Mouse (Mus musculus) midbrain, embryonic 10.5 days (tissue): ENCODE results near the gene Stox2. TPM values are rescaled to one million over a fixed set of nuclear protein-coding genes. Genes with fewer than 3 reads are reported as not detected.
"Not testable (repeated sequence)": the region's sequence is repeated elsewhere in the genome, so short reads cannot be mapped to it uniquely, and the experiment has no call there.

Experiments used
- DNase-seq: peaks from one replicate; pipeline ENCODE4 v3.0.0-alpha.2; 2017; ENCODE audit warnings: low spot score
- H3K27ac ChIP-seq: fragments of 300-500 bp; sonication (generic); replicated peaks from 2 replicates; pipeline ENCODE4 v1.5.1; 2016; ENCODE audit warnings: mild to moderate bottlenecking
- H3K27me3 ChIP-seq: fragments of 300-500 bp; sonication (generic); 2 replicates; pipeline ENCODE4 v1.6.1; 2016; ENCODE audit warnings: low read depth, mild to moderate bottlenecking; ENCODE audit not compliant: poor library complexity, severe bottlenecking
- H3K36me3 ChIP-seq: fragments of 300-500 bp; sonication (generic); 2 replicates; pipeline ENCODE4 v1.6.1; 2016; ENCODE audit warnings: mild to moderate bottlenecking, moderate library complexity
- H3K4me1 ChIP-seq: fragments of 300-500 bp; sonication (generic); 2 replicates; pipeline ENCODE4 v1.6.1; 2016
- H3K4me3 ChIP-seq: fragments of 300-500 bp; sonication (generic); 2 replicates; pipeline ENCODE4 v1.5.1; 2016; ENCODE audit warnings: mild to moderate bottlenecking, moderate library complexity
- H3K9me3 ChIP-seq: fragments of 300-500 bp; sonication (generic); replicated peaks from 2 replicates; pipeline ENCODE4 v1.6.1; 2016; ENCODE audit warnings: mild to moderate bottlenecking
- WGBS: fragments of 180-500 bp; shearing (Covaris S2); methylation state at CpG from one replicate; pipeline ENCODE4 v1.1.7; 2016; 5-methylcytosine and 5-hydroxymethylcytosine counted together
- polyA plus RNA-seq: library from polyadenylated mRNA; unstranded; fragments of >200 nt; fragmentation: Nextera tagmentation; extraction: Ambion mirVana; gene quantifications from 2 replicates; pipeline ENCODE4 v1.2.1, GENCODE M21; 2016

Gene Stox2
- polyA plus RNA-seq, 1 experiment from 2014 or later = 22.2 TPM

DNA sequence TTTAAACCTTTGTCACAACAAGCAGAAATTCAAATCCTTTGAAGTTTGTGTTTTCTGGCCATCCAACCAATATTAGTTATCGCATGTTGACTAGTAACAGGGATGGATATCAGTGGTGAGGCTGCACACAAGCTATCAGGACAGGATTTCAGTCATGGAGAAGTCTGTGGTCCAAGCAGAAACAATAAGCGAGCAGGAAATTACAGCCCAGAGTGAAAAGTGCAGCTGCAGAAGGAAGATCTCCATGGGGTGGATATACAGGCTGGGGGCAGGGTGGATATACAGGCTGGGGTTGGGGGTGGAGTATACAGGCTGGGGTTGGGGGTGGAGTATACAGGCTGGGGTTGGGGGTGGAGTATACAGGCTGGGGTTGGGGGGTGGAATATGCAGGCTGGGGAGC, 10.3 kb downstream of the Stox2 start:
- Histone ChIP-seq H3K4me3 (no peak overlapping the region), H3K36me3 (no peaks in the 10 kb centered on the region), H3K27me3 (no peaks in the 10 kb centered on the region), H3K4me1 (peaks cover 6% of the 10 kb centered on the region), H3K27ac (no peak overlapping the region), H3K9me3 (no peaks in the 10 kb centered on the region)
- no peak for DNase-seq
- 85% methylated on average over 2 of the region's 2 CpGs for WGBS

DNA sequence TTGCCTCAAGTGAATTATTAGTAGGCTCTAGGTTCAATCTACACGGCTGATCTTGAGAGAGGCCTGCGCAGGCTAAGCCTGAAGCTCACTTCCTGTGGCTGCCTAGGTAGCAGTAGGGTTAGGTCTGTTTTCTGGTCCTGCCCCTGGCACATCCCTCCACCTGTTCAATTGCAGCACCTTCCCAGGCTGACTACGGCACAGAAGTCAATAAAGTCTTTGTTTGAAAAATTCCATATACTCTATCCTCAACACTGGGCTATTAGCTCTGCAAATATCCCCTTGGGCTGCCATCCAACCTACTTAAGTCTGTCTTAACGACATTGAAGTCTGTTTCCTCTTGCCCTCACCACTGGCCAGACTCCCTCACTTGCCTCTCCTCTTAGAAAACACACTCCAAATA, 10.8 kb downstream of the Stox2 start:
- Histone ChIP-seq H3K4me1 (peaks cover 6% of the 10 kb centered on the region), H3K4me3 (no peak overlapping the region), H3K36me3 (no peaks in the 10 kb centered on the region), H3K9me3 (no peaks in the 10 kb centered on the region), H3K27me3 (no peaks in the 10 kb centered on the region), H3K27ac (no peak overlapping the region)
- WGBS = 84% methylated on average over 4 of the region's 4 CpGs
- DNase-seq = no peak

DNA sequence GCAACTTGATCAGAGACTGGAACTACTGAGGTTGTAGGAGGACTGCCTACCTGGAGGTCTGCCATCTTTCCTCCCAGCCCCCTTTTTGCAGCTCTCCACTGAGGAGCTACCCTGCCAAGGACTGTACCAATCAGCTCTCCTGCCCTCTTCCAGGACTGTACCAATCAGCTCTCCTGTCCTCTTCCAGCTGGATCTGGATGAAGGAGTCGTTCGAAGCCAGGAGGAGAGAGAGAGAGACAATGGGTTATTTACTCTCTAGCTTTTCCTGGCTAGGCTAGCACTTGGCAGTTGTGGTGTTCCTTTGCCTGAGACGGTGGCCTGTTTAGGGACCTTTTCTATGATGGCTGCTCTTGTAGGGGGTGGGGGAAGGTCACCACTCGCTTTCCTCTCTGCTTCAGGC, 14.9 kb downstream of the Stox2 start:
- H3K36me3 ChIP-seq = no peaks in the 10 kb centered on the region
- H3K4me3 ChIP-seq = no peak overlapping the region
- DNase-seq = no peak
- no peak overlapping the region for H3K27ac ChIP-seq
- H3K27me3 ChIP-seq = no peaks in the 10 kb centered on the region
- H3K9me3 ChIP-seq = no peaks in the 10 kb centered on the region
- WGBS = 79% methylated on average over 4 of the region's 4 CpGs
- no peaks in the 10 kb centered on the region for H3K4me1 ChIP-seq

DNA sequence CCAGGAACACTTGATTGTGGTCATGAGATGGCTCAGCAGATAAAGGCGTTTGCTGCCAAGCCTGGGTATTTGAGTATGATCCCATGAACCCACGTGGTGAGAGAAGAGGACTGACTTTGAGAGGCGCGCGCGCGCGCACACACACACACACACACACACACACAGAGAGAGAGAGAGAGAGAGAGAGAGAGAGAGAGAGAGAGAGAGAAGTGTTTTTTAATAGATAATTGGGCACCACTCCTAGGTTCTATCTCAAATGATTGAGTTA, 32.0 kb downstream of the Stox2 start:
- peak; percentile 39 for DNase-seq
- H3K9me3 ChIP-seq, H3K27ac ChIP-seq, H3K36me3 ChIP-seq: not testable (repeated sequence)
- Histone ChIP-seq H3K4me3 (peak overlapping the region; percentile 76), H3K4me1 (peaks cover 29% of the 10 kb centered on the region), H3K27me3 (peaks cover 74% of the 10 kb centered on the region)
- WGBS = 2% methylated on average over 8 of the region's 8 CpGs

DNA sequence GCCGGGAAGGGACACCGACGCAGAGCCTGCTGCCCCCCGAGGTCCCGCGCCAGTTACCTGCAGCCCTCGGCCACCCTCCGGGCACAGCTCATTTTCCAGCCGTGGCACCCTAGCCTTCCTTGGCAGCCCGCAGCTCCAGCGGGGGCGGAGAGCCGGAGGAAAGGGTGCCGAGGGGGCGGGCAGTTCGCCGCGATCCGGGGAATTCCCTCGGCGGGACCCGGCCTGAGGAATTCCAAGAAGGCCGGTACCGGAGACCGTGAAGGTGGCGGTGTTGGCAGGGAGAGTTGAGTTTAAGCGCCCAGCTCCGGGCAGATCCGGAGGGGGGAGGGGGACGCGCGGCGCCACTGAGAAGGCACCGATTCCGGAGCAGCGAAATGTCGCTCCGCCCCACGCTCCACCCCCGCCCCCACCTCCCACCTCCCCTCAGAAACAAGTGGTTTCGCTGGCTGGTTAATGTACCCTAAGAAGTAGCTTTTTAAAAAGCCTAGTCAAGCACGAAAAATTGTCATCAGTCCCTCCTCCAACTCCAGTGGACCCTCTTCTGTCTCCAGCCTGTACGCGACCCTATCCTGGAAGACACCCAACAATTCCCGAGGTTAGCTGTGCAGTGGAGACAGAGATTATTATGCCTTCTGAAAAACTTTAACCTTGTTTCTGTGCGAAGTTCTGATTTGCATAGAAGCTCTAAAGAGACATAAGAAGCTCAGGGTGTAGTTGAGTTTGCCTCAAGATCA, 32.5 kb downstream of the Stox2 start:
- Histone ChIP-seq H3K4me3 (peak overlapping the region; percentile 76), H3K36me3 (no peaks in the 10 kb centered on the region), H3K9me3 (no peaks in the 10 kb centered on the region), H3K4me1 (peaks cover 32% of the 10 kb centered on the region), H3K27ac (peak overlapping the region; percentile 72), H3K27me3 (peaks cover 79% of the 10 kb centered on the region)
- WGBS = under 1% methylated on average over 46 of the region's 46 CpGs
- DNase-seq = peak; percentile 62

DNA sequence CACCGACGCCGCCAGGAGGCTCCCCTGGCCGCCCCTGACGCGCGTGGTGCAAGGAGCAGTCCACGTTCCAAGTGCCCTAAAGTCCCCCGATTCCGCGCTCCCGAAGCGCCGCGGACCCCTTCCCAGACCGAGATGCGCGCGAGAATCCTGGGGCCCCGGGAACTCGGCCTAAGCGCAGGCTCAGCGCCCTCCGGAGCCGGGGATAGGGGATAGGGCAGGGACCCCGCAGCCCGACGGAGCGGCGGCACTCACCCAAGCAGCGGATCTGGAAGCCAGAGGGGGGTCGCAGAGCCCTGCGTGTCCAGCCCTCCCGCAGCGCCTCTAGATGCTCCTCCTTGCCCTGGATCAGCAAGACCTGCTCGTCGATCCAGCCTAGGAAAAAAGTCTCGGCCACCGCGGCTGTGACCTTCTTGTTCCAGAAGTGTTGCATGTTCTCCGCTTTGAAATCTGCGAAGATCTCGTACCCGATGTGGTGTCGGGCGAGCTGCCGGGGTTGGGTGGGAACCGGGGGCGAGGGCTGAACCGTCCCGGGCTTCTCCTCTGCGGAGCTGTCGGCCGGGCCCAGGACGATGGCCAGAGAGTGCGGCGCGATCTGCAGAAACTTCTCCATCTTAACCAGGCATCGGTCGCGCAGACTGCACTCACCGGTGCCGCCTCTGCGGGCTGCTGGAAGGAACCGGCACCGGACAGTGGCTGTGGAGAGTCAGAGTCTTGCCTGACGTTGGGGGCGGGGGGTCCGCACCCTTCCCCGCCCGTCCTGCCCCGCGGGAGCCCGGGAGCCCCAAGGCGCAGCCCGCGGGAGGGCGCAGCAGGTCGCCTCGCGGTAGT, 33.3 kb downstream of the Stox2 start:
- peak overlapping the region; percentile 72 for H3K27ac ChIP-seq
- H3K36me3 ChIP-seq = no peaks in the 10 kb centered on the region
- H3K9me3 ChIP-seq = no peaks in the 10 kb centered on the region
- peaks cover 32% of the 10 kb centered on the region for H3K4me1 ChIP-seq
- peak; percentile 75 for DNase-seq
- peak overlapping the region; percentile 76 for H3K4me3 ChIP-seq
- WGBS = under 1% methylated on average over 81 of the region's 81 CpGs
- H3K27me3 ChIP-seq = peaks cover 87% of the 10 kb centered on the region

DNA sequence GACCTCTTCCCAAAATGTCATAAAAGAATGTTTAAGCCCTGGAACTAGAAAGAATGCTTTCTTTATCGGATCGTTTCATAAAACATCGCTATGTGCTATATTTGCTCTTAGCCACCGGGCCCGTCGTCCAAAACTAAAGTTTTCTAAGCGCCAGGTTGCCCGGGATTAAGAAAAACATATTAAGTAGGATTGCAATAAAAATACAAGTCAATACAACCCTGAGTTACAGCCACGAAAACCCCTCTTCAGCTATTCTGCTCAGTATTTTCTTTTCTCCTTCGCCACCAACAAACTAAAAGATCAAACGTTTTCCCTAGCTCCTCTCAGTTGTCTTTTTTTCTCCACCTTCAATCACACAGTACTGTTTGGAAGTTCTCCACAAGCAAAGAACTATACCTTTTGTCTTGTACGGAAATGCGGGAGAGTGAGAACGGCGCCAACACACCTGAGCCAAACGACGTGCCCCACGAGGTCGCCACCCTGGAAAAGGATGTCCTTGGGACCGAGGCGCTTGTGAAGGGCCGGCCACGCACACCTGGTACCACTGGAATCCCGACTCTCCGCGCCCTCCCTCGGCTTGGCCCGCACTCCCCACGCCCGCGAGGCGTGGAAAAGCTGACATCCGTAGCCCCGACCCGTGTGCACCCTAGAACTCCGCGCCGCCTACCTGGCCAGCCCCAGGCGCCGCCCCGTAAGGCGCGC, 34.0 kb downstream of the Stox2 start:
- H3K27ac ChIP-seq = no peak overlapping the region; the same call in 1 of the 2 replicates
- no peaks in the 10 kb centered on the region for H3K36me3 ChIP-seq
- DNase-seq = peak; percentile 16
- no peaks in the 10 kb centered on the region for H3K9me3 ChIP-seq
- under 1% methylated on average over 43 of the region's 43 CpGs for whole genome bisulfite sequencing
- peak overlapping the region; percentile 76 for H3K4me3 ChIP-seq
- H3K27me3 ChIP-seq = peaks cover 90% of the 10 kb centered on the region
- peaks cover 32% of the 10 kb centered on the region for H3K4me1 ChIP-seq

DNA sequence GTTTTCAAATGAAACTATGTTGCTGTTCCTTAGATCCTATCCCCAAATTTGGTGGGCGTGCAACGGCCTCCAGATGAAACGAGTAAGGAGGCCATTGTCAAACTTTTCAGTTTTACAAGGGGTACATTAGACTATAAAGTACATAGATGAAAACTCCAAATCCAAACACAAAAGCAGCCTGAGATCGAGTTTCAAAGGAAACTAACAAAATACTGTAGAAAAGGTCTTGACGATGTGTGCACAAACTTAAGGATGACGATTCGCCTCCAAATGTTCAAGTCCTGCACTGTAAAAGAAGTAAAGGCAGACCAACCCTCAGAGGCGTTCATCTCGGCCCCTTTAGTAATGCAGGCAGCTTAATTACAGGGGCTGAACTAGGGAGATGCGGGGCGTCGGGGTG, 34.8 kb downstream of the Stox2 start:
- H3K4me3 ChIP-seq = peak overlapping the region; percentile 27
- DNase-seq = no peak
- no peaks in the 10 kb centered on the region for H3K36me3 ChIP-seq
- H3K4me1 ChIP-seq = peaks cover 32% of the 10 kb centered on the region
- WGBS = 4% methylated on average over 12 of the region's 12 CpGs
- peaks cover 89% of the 10 kb centered on the region for H3K27me3 ChIP-seq
- no peak overlapping the region for H3K27ac ChIP-seq
- no peaks in the 10 kb centered on the region for H3K9me3 ChIP-seq

DNA sequence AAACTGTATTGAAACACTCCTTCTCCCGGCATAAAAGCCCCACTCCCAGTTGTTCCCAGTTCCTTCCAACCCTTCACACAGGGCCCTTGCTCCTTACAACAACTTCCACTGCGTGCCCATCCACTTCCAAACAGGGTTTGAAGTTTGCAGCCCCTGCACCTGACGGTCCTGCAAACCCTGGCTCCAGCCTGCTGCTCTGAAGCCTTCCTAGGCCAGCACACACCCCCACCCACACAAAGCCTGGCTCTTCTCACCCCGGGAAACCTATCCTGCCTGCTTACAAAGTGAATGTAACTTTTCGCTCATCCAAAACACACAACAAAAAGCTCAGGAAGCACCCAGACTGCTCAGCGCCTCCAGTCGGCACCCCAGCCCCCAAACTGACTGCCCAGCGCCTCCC, 37.1 kb downstream of the Stox2 start:
- peaks cover 67% of the 10 kb centered on the region for H3K27me3 ChIP-seq
- no peaks in the 10 kb centered on the region for H3K36me3 ChIP-seq
- DNase-seq = peak; percentile 21
- WGBS = 3% methylated on average over 8 of the region's 8 CpGs
- peaks cover 32% of the 10 kb centered on the region for H3K4me1 ChIP-seq
- H3K27ac ChIP-seq = no peak overlapping the region
- H3K9me3 ChIP-seq = no peaks in the 10 kb centered on the region
- peak overlapping the region; percentile 11; the same call in 1 of the 2 replicates for H3K4me3 ChIP-seq

DNA sequence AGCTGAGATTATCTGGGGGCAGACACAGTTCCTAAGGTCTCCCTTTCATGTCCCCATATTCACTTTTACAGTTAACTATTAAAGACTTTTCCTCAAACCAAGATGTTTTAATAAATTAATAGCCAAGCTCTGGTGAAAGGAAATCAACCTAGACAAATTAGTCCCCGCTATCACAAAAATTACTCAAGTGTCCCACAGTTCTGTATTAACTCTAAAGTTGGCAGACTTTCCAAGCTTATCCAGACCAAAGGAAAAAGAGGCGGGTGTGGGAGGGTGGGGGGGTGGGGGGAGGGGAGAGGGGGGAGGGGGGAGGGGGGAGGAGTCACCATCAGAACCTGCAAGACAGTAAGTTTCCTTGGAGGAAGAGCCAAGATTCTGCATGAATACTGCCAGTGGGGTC, 41.3 kb downstream of the Stox2 start:
- Histone ChIP-seq H3K4me1 (peaks cover 6% of the 10 kb centered on the region), H3K4me3 (no peak overlapping the region), H3K9me3 (no peaks in the 10 kb centered on the region), H3K27ac (no peak overlapping the region), H3K36me3 (no peaks in the 10 kb centered on the region), H3K27me3 (peaks cover 26% of the 10 kb centered on the region)
- 90% methylated on average over 2 of the region's 2 CpGs for WGBS
- no peak for DNase-seq

DNA sequence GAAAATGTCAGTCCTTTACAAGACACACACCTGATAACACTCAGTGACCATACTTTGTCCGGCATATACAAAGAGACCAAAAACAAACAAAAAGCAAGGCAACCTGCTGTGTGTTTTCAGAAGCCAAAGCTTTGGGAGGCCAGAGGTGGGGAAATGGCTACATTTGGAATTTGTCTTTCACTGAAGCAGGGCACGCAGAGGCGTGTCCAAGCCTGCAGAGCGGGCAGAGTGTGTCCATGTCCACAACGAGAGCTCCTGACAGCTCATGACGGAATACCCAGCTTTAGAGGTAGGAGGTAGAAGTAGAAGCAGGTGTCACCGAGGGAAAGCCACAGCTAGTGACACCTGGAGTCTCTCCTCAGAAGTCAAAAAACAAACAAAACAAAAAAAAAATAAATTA, 53.2 kb downstream of the Stox2 start:
- Histone ChIP-seq H3K4me1 (no peaks in the 10 kb centered on the region), H3K4me3 (no peak overlapping the region), H3K36me3 (no peaks in the 10 kb centered on the region), H3K27ac (no peak overlapping the region), H3K9me3 (no peaks in the 10 kb centered on the region), H3K27me3 (no peaks in the 10 kb centered on the region)
- WGBS = 73% methylated on average over 7 of the region's 7 CpGs
- no peak for DNase-seq

DNA sequence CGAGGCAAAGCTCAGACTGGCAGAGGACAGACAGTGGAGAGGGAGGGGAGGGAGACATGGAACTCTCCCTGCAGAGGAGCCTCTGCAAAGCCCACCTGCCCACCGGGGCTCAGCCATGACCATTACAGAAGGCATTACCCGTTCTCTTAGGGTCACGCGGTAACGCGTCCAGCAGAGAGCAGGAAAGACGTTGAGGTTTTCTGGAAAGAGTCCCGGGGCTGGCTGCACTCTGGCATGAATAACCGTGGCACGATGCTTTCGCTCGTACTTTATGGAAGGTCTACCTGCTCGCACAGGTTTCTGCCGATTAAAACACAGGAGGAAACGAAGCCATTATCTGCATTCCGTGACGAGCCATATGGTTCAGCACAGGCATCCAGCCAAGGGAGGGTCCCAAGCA, 53.9 kb downstream of the Stox2 start:
- no peaks in the 10 kb centered on the region for H3K36me3 ChIP-seq
- no peak overlapping the region for H3K27ac ChIP-seq
- H3K27me3 ChIP-seq = no peaks in the 10 kb centered on the region
- H3K4me3 ChIP-seq = no peak overlapping the region
- DNase-seq = no peak
- H3K4me1 ChIP-seq = no peaks in the 10 kb centered on the region
- 90% methylated on average over 18 of the region's 18 CpGs for WGBS
- H3K9me3 ChIP-seq = no peaks in the 10 kb centered on the region

DNA sequence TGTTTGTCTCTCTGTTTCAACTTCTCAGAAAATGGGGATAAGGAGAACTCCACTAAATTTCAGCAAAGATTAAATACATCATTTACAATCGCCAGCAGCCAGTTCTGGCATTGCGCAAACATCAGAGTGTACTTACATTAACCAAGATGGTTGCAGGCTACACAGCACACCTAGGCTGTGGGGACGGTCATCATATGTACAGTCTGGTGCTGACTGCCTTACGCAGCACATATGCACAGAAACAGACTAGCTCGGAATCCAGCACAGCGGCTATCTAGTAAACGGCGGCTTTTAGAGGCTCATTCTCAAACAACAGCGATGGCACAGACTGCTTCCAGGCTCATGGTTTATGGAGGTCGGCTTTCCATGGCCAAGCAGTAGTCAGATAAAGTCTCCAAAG, 54.3 kb downstream of the Stox2 start:
- H3K4me1 ChIP-seq = no peaks in the 10 kb centered on the region
- no peaks in the 10 kb centered on the region for H3K36me3 ChIP-seq
- H3K27ac ChIP-seq = no peak overlapping the region
- no peak for DNase-seq
- 93% methylated on average over 10 of the region's 10 CpGs for whole genome bisulfite sequencing
- H3K4me3 ChIP-seq = no peak overlapping the region
- H3K9me3 ChIP-seq = no peaks in the 10 kb centered on the region
- H3K27me3 ChIP-seq = no peaks in the 10 kb centered on the region
